Mouse (Mus musculus) lung, postnatal 36 days (tissue): Measurements from ENCODE around the gene Mslnl.
"Not testable (repeated sequence)": the region's sequence is repeated elsewhere in the genome, so short reads cannot be mapped to it uniquely, and the experiment has no call there.

Experiments used
- DNase-seq: peaks from one replicate; pipeline ENCODE4 v3.0.0; 2022; ENCODE audit warnings: mixed read lengths

Mslnl gene

GRCm38 (mm10) chr17:25735745-25736144, at the start of gene Mslnl:
Mslnl (plus strand) TSS chr17:25736042.
- no peak for DNase-seq

- DNase-seq = no peak
Measured at GRCm38 (mm10) chr17:25686323-25686722, 49.5 kb upstream of the Mslnl start.

GRCm38 (mm10) chr17:25688922-25689321, 46.9 kb upstream of the Mslnl start:
- no peak for DNase-seq

GRCm38 (mm10) chr17:25696263-25696662, 39.6 kb upstream of the Mslnl start:
- no peak for DNase-seq

- DNase-seq = peak; percentile 84
Measured at GRCm38 (mm10) chr17:25698446-25698845, 37.4 kb upstream of the Mslnl start.

GRCm38 (mm10) chr17:25700863-25701496, 34.9 kb upstream of the Mslnl start:
- no peak for DNase-seq

GRCm38 (mm10) chr17:25709994-25710393, 25.8 kb upstream of the Mslnl start:
- DNase-seq = no peak

GRCm38 (mm10) chr17:25711136-25711535, 24.7 kb upstream of the Mslnl start:
- no peak for DNase-seq

GRCm38 (mm10) chr17:25715627-25716026, 20.2 kb upstream of the Mslnl start:
- DNase-seq = no peak

GRCm38 (mm10) chr17:25716130-25716529, 19.7 kb upstream of the Mslnl start:
- no peak for DNase-seq

GRCm38 (mm10) chr17:25716711-25717637, 18.9 kb upstream of the Mslnl start, which contains the start of gene Gng13:
Gng13 (plus strand) TSS chr17:25717171.
- no peak for DNase-seq

GRCm38 (mm10) chr17:25717691-25718090, 18.2 kb upstream of the Mslnl start:
- DNase-seq = no peak

GRCm38 (mm10) chr17:25721476-25721875, 14.4 kb upstream of the Mslnl start:
- DNase-seq = no peak

GRCm38 (mm10) chr17:25723470-25723869, 12.4 kb upstream of the Mslnl start:
- no peak for DNase-seq

GRCm38 (mm10) chr17:25723919-25724318, 11.9 kb upstream of the Mslnl start:
- DNase-seq = no peak

- no peak for DNase-seq
Measured at GRCm38 (mm10) chr17:25725264-25725663, 10.6 kb upstream of the Mslnl start.

GRCm38 (mm10) chr17:25727265-25728008, 8.4 kb upstream of the Mslnl start, which contains the start of the genes Chtf18 and Rpusd1:
Chtf18 (minus strand) TSS chr17:25727419.
Rpusd1 (plus strand) TSS chr17:25727670.
- DNase-seq = peak; percentile 100

- DNase-seq = no peak
Measured at GRCm38 (mm10) chr17:25728009-25728270, 7.9 kb upstream of the Mslnl start.

GRCm38 (mm10) chr17:25732082-25732481, 3.8 kb upstream of the Mslnl start:
- DNase-seq = peak; percentile 90

- DNase-seq = no peak
Measured at GRCm38 (mm10) chr17:25735246-25735645, 596 bp upstream of the Mslnl start.

GRCm38 (mm10) chr17:25738861-25739260, 3.0 kb downstream of the Mslnl start:
- peak; percentile 34 for DNase-seq

- DNase-seq = not testable (repeated sequence)
Measured at GRCm38 (mm10) chr17:25741471-25741870, 5.6 kb downstream of the Mslnl start.

- DNase-seq = peak; percentile 27
Measured at GRCm38 (mm10) chr17:25743831-25744230, 8.0 kb downstream of the Mslnl start.
